Mouse (Mus musculus): Measurements from ENCODE around the gene Lsmem1.

The Lsmem1 gene

GRCm38 (mm10) chr12:40146510-40146909, 52.8 kb downstream of the Lsmem1 start:
- in situ Hi-C loops (cut with MseI, MboI), result no loop called here

- in situ Hi-C loops (cut with MseI, MboI), result no loop called here
Observed at GRCm38 (mm10) chr12:40140706-40141105, 58.6 kb downstream of the Lsmem1 start.

- in situ Hi-C loops (cut with MseI, MboI), result no loop called here
Observed at GRCm38 (mm10) chr12:40139484-40140245, 59.6 kb downstream of the Lsmem1 start.

- in situ Hi-C loops (cut with MseI, MboI), result no loop called here
Observed at GRCm38 (mm10) chr12:40134529-40134928, 64.8 kb downstream of the Lsmem1 start.

GRCm38 (mm10) chr12:40133573-40134271, 65.6 kb downstream of the Lsmem1 start, which contains the start of gene Scin:
Gene Scin (minus strand): TSS chr12:40134228.
- in situ Hi-C loops (cut with MseI, MboI), result no loop called here

GRCm38 (mm10) chr12:40133194-40133572, 66.1 kb downstream of the Lsmem1 start:
- in situ Hi-C loops (cut with MseI, MboI), result no loop called here
